Mouse (Mus musculus) small intestine, adult 2 months (tissue): Measurements from ENCODE around the gene Zdhhc15. TPM values are rescaled to one million over a fixed set of nuclear protein-coding genes. Genes with fewer than 3 reads are reported as not detected.
"Not testable (repeated sequence)": the region's sequence is repeated elsewhere in the genome, so short reads cannot be mapped to it uniquely, and the experiment has no call there.

Experiments used
- H3K27ac ChIP-seq: fragments of 200-500 bp; 2 replicates; pipeline ENCODE4 v1.5.1; 2012; ENCODE audit warnings: low read depth, low read length, control low read depth, inconsistent platforms; ENCODE audit not compliant: insufficient read depth
- H3K27me3 ChIP-seq: fragments of 200-500 bp; 2 replicates; pipeline ENCODE4 v1.6.1; 2012; ENCODE audit warnings: mild to moderate bottlenecking, moderate library complexity, low read length, inconsistent platforms; ENCODE audit not compliant: control insufficient read depth, insufficient read depth
- H3K36me3 ChIP-seq: fragments of 200-500 bp; 2 replicates; pipeline ENCODE4 v1.6.1; 2012; ENCODE audit warnings: mild to moderate bottlenecking, low read length, control low read depth, inconsistent platforms; ENCODE audit not compliant: control insufficient read depth, insufficient read depth
- H3K4me1 ChIP-seq: fragments of 200-500 bp; 2 replicates; pipeline ENCODE4 v1.6.1; 2012; ENCODE audit warnings: low read length, inconsistent platforms, mixed read lengths; ENCODE audit not compliant: control insufficient read depth, insufficient read depth, insufficient read length
- H3K4me3 ChIP-seq: fragments of 200-500 bp; 2 replicates; pipeline ENCODE4 v1.5.1; 2012; ENCODE audit warnings: low read depth, mild to moderate bottlenecking, control low read depth, inconsistent platforms, low read length, moderate library complexity
- CTCF ChIP-seq: fragments of 200-500 bp; IDR thresholded peaks from 2 replicates; pipeline ENCODE4 v1.5.1; 2012; ENCODE audit warnings: low read depth, mild to moderate bottlenecking, control low read depth, inconsistent platforms, low read length, moderate library complexity, mixed read lengths; ENCODE audit not compliant: insufficient replicate concordance, insufficient read length; ENCODE audit errors: extremely low read depth
- POLR2A ChIP-seq: fragments of 200-500 bp; IDR thresholded peaks from 2 replicates; pipeline ENCODE4 v1.6.1; 2012; ENCODE audit warnings: low read depth, mild to moderate bottlenecking, control low read depth, inconsistent platforms, low read length, moderate library complexity
- WGBS: fragments of 180-500 bp; shearing (Covaris S2); methylation state at CpG from one replicate; pipeline ENCODE4 v1.1.7; 2018; 5-methylcytosine and 5-hydroxymethylcytosine counted together
- polyA plus RNA-seq: library from polyadenylated mRNA; depleted of rRNA; stranded (reverse); fragments of >200 nt; gene quantifications from 2 replicates; pipeline ENCODE4 v1.2.3, GENCODE M21; 2012; rRNA removed

Zdhhc15 gene
- 0.19 and 0.38 TPM in 2 replicates for polyA plus RNA-seq

DNA sequence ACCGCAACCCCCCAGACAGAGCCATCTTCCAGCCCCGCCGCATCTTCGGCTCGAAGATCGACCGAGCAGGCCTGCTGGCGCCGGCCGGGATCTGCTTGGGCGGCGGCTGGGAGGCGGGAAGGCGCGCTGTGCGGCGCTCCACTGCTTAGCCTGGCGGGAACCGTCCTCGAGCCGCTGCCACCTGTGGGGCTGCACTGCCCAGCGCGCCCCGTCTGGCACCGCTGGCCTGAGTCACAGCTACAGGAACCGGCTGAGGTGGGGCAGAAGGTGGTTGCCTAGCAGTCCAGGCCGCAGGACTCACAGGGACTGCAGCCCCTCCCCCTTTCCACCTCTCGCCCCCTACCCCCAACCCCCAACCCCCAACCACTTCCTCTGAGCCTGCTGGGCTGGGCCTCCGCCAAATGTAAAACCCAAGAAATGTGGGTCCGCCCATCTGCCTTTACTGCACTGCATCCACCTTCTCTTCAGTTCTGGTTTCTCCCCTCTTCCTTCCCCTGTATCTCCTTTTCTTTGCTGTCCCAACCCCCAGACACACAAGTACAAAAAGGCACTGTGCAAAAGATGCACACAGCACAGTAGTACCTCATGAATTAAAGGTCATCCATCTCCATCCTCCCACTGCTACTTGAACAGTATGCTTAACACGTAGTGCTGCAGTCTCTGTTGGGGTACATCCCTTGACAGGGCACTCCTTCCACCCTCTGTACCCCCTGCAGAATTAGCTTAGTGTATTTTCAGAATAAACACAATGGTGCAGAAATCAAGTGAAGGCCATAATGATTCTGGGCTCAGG lies at the start of gene Zdhhc15:
TSS of gene Zdhhc15 (minus strand) at position 308 of the 793 bp plus-strand sequence.
- H3K27ac ChIP-seq, result peak within 1 kb of the TSS; percentile 11; the same call in 1 of the 2 replicates
- H3K4me1 ChIP-seq, result no peaks in the 10 kb centered on the region
- no peaks in the 10 kb centered on the region for H3K27me3 ChIP-seq
- no peak; the same call in 1 of the 2 replicates for TF ChIP-seq POLR2A
- no peak for TF ChIP-seq CTCF
- H3K4me3 ChIP-seq, result peak within 1 kb of the TSS; percentile 91
- no peaks in the 10 kb centered on the region for H3K36me3 ChIP-seq
- WGBS, result 9% methylated on average over 31 of the region's 31 CpGs

DNA sequence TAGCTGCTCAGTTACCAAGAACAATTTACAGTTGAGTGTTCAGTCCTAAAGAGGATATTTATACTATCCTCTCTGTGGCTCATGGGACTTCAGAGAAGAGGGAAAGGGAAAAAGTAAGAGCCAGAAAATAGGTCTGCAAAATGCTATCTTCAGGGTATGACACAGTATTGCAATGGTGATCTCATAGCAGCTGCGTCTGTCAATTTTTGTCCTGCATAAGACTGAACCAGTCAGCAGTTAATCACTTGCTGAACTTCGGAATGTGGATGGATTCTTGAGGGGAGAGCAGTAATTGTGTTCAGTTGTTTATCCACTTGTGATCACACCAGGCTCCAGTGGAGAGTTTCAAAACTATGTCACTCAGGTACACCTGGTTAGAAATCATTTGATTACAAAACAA lies 37.1 kb upstream of the Zdhhc15 start:
- H3K4me1 ChIP-seq, result no peaks in the 10 kb centered on the region
- no peak overlapping the region for H3K4me3 ChIP-seq
- H3K27ac ChIP-seq, result no peak overlapping the region
- WGBS, result 63% methylated on average over 2 of the region's 2 CpGs
- TF ChIP-seq CTCF (no peak), POLR2A (no peak)
- no peaks in the 10 kb centered on the region for H3K36me3 ChIP-seq
- H3K27me3 ChIP-seq, result no peaks in the 10 kb centered on the region

DNA sequence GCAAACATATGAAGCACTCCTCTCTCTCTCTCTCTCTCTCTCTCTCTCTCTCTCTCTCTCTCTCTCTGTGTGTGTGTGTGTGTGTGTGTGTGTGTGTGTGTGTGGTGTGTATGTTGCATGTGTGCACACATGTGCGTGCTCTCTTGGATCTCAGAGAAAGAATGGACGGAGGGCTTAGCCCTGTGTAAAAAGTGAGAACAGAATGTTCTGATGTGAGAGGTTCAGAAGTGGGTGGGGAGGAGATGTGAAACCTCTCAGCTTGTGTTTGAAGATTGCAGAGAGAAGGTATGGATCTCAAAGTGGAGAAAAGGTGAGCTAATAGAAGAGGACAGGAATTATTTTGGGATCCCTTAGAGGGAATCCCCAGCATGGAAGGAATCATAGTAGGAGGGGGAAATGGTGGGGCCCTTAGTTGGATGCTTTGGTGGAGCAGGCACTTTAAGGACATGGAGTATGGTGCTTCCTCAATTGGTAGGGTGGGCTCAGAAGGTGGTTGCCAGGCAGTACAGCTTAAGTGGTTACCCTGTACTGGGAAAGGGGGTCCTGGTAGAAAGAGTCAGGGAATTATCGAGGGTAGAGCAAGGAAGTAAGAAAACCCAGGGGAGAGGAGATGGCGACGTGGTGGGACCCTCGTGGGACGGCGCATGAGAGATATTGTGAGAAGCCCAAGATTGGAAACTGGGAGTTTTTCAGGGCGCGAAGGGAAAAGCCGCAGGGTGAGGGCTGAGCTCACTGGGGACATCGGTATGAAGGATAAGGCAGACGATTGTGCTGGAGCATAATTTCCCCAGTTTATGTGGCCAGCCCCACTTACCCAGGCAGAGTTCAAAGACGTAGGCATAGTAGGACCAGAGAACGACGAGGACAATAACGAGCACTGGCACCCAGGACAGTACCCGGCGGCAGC lies 761 bp downstream of the Zdhhc15 start:
- WGBS, result 9% methylated on average over 19 of the region's 19 CpGs
- Histone ChIP-seq H3K27ac (no peak overlapping the region; the same call in 1 of the 2 replicates), H3K4me3 (peak overlapping the region; percentile 91), H3K27me3 (no peaks in the 10 kb centered on the region), H3K4me1 (no peaks in the 10 kb centered on the region), H3K36me3 (no peaks in the 10 kb centered on the region)
- TF ChIP-seq POLR2A (no peak), CTCF (no peak)

DNA sequence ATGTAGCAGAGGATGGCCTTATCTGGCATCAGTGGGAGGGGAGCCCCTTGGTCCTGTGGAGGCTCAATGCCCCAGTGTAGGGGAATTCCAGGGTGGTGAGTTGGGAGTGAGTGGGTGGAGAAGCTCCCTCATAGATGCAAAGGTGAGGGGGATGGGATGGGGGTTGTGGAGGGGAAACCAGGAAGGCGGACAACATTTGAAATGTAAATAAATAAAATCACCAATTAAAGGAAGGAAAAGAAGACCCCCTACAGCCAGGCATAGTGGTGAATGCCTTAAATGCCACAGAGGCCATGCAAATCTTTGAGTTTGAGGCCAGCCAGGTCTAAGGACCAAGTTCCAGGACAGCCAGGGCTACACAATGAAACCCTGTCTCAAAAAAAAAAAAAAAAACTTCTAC lies 13.9 kb downstream of the Zdhhc15 start:
- Histone ChIP-seq H3K27ac (no peak overlapping the region), H3K27me3 (no peaks in the 10 kb centered on the region), H3K4me3 (no peak overlapping the region), H3K4me1 (no peaks in the 10 kb centered on the region), H3K36me3 (no peaks in the 10 kb centered on the region)
- TF ChIP-seq CTCF, result no peak
- WGBS, result 89% methylated on average over 1 of the region's 1 CpGs

DNA sequence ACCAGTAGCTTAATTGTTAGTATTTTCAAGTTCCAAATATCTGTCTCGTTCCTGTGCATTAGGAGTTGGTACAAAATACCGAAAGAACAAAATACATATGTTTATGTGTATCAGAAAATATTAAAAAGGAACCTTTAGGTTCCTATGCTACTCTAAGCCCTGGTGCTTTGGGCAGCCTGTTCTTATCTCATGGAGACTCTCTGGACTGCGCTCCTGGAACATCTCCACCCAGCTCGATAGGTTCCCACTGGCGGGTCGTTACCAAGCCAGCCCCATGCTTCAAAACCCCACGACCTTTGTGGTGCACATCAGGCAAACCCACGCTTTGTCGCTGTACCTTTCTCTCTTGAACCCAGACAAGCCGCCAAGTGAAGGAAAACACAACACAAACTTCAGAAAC lies 58.3 kb downstream of the Zdhhc15 start:
- Histone ChIP-seq H3K27ac (no peak overlapping the region), H3K36me3 (no peaks in the 10 kb centered on the region), H3K27me3 (no peaks in the 10 kb centered on the region), H3K4me3 (no peak overlapping the region), H3K4me1 (no peaks in the 10 kb centered on the region)
- WGBS, result 91% methylated on average over 10 of the region's 10 CpGs
- no peak for TF ChIP-seq CTCF
- TF ChIP-seq POLR2A, result no peak

DNA sequence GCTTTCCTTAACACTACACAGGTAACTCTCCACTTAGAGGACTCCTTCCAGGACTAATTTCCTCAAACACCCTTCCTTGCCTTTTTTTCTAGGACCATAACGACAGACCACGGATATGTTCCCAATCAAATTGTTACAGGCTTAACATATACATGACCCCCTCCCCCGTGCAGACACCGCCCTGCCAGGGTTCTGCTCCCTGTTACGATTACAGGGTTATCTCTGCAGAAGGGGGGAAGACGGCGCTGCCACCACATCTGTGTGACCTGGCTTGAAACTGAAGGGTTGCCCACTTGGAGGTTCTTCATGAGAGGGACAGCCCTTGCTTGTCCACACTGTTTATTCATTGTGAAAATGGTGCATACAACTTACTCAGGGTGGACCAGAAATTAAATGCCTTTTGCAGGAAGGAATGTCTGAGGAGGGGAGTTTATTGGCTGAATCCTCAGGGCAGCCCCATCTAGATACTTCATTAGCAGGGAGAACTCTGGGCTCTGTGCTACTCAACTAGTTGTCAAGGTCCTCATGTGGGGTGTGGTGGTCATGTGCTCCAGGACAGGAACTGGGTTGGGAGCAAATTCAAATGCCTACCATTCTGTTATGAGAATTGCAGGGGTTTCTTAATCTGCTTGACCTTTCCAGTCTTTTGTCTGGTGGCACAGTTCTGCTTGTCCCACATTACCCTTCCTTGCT lies 67.0 kb downstream of the Zdhhc15 start:
- WGBS, result 40% methylated on average over 1 of the region's 7 CpGs
- not testable (repeated sequence) for H3K4me1 ChIP-seq, H3K27ac ChIP-seq, H3K36me3 ChIP-seq, H3K4me3 ChIP-seq, H3K27me3 ChIP-seq

DNA sequence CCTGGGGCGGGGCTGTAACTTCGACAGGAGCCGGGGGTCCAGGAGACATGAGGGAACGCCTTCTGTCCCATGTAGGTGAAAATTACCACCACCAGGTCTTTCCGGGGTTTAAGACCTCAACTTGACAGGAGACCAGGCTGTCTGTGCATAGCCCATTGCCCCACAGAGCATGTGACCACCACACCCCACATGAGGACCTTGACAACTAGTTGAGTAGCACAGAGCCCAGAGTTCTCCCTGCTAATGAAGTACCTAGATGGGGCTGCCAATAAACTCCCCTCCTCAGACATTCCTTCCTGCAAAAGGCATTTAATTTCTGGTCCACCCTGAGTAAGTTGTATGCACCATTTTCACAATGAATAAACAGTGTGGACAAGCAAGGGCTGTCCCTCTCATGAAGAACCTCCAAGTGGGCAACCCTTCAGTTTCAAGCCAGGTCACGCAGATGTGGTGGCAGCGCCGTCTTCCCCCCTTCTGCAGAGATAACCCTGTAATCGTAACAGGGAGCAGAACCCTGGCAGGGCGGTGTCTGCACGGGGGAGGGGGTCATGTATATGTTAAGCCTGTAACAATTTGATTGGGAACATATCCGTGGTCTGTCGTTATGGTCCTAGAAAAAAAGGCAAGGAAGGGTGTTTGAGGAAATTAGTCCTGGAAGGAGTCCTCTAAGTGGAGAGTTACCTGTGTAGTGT lies 68.5 kb downstream of the Zdhhc15 start:
- not testable (repeated sequence) for H3K4me1 ChIP-seq, H3K36me3 ChIP-seq, H3K4me3 ChIP-seq, H3K27ac ChIP-seq, H3K27me3 ChIP-seq
- WGBS, result 92% methylated on average over 8 of the region's 13 CpGs
